Mouse (Mus musculus) embryo, embryonic 9.5 days (tissue): ENCODE data around the gene Stag2.

Experiments used
- DNase-seq: peaks from one replicate; pipeline ENCODE4 v3.0.0-alpha.2; 2017; ENCODE audit errors: extremely low spot score

Stag2 gene

DNA sequence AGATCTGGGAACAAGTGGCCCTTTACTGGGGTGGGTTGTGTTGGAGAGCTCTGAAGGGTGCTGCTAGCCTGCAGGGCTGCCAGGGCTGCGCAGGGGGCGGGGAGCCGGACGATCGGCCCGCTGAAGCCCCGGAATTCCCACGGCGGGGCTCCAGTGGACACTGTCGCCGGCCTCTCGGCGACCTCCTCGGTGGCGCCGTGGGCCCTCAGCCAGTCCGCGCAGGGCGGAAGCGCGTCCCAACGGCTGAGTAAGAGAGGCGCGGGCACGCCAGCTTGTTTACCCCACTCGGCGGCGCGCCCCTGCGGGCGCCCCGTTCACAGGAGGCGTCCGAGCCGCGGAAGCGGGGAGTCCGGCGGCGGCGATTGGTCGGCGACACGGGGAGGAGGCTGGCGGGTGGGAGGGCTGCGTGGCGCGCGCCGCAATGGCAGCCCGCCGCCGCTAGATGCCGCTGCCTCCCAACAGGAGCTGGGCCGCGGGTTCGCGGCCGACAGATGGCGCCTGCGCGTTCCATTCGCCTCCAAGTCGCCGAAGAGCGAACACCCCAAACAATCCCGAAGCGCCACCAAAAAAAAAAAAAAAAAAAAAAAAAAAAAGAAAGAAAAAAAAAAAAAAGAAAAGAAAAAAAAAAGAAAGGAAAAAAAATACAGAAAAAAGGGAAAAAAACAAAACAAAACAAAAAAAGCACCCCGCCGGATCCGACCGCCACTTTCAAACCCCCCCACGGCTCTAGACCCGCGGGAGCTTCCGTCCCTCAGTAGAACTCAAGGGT is at the start of gene Stag2:
Gene Stag2 (plus strand): TSS at position 530 of the 769 bp plus-strand sequence.
- DNase-seq = peak; percentile 86

DNA sequence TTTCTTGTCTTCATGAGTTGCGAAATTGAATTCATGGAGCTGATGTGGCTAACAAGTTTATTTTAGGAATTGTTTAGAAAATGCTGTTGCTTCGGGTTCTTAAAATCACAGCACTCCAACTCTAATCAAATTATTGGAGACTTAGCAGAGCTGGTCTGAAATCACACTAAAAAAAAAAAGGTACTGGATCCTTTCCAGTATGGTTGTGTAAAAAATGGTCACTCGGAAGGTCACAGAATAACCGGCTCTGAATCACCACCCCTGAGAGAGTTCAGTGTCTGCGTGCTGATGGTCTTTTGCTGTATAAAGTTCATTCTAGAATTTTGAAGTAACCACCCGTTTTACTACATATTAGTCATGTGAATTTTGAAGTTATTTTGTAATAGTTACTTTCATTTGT is 42.0 kb upstream of the Stag2 start:
- no peak for DNase-seq

DNA sequence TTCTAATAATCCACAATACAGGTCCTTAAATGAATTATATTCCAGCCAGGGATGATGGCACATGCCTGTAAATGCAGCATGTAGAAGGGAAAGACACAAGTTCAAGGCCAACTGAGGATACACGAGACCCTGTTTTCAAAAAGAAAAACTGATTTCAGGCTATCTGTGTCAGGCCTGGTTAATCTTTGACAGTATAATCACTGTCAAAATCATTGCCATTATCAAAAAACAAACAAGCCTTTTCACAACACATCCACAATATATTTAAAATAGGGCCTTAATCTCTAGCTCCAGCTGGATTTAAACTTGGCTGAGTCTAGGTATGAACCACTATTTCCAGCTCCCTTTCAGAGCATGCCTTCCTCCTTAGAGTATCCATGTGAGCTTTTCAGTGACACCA is 38.5 kb upstream of the Stag2 start:
- no peak for DNase-seq

DNA sequence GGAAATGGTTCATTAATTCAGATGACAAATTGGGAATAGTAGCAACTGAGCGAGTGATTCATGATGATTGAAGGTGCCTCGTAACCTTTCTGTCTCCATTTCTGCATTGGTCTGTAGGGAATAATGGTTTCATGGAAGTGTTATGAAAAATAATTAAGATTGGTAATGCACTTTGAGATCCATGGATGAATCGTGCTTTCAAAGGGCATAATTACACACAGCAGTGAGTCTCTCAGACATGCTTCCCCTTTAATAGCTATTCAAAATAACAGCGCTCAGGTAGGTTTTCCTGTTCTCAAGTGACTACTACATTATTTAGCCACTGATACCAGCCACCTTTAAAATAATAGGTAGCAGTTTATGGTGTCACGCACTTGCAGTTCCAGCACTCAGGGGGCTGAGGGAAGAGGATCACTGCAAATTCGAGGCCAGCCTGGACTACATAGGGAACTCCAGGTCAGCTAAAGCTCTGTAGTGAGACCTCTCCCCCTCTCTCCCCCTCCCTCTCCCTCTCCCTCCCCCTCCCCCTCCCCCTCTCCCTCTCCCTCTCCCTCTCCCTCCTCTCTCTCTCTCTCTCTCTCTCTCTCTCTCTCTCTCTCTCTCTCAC is 29.6 kb upstream of the Stag2 start:
- no peak for DNase-seq

DNA sequence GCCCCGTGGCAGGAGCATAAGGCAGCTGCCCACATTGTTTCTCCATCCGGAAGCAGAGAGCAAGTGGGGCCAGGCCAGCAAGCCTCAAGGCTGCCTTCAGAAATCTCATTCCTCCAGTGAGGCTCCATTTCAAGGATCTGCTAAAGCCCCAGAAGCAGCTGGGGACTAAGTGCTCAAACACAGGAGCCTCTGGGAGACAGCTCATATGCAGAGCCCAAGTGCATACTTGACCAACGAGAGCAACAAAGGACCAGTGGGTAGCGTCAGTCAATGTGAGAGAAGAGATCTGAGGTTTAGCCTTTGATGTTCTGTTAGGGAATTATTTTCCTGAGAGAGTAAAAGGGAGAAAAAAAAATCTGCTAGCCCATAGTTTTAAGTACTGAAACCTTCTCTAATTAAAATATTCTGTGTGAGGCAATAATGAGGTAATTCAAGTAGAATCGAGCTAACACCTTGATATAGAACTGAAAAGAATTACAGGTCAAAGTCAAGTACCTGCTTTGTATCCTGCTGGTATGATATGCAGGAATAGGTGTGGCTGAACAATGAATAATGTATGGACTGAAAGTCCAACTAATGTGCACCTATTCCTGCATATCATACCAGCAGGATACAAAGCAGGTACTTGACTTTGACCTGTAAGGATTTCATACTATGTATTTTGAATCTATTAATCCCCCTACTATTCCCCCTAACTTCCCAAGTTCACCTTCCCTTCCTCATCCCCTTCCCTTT is 24.0 kb upstream of the Stag2 start:
- DNase-seq = no peak

DNA sequence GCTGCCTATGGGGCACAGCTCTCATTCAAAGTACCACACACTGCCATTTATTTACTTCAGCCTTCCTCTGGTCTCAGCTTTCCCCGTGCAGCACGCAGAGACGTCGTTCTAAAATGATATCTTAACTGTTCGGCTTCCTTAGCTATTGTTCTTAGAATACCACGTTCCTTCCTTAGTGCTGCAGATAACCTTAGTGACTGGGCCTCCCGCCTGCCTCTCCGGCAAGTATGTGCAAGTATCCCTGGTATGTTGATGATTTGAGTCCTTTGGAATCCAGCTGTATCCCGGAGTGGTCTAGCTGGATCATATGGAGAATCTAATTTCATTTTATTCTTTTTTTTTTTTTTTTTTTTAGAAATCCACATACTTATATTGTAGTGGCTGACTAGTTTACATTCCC is 9.2 kb upstream of the Stag2 start:
- peak; percentile 7 for DNase-seq

DNA sequence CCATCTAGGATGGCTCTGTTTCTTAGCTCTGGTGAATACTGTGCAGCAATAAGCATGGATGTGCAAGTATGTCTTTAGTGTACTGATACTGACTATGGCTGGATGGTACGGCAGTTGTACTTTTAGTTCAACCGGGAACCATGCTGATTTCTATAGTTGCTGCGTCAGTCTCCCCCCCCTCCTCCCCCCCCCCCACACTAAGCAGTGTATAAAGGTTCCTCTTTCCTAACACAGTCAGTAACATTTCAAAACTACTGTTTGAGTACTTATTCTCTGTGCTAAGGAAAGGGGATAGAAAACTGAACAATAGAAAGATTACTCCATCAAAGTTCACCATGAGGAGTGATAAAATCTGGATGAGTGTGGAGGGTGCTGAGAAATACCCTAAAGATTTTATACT is 6.5 kb upstream of the Stag2 start:
- DNase-seq = no peak

DNA sequence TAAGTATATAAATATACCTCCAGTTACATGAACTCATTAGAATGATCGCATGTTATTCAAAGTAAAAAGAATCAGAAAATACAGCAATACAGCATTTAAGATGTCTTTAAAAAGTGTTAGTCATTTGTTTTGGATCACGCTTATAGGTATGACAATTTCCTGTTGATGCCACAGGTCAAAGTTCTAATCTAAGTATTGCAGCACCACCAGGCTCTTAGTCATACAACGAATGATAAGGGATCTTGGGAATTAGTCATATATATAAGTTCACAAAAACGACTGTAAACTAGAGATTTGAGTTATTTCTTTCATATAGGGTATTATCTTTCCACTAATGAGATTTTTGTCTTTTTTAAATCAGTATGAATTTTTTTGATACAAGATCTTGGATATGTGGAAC is 5.1 kb upstream of the Stag2 start:
- no peak for DNase-seq

DNA sequence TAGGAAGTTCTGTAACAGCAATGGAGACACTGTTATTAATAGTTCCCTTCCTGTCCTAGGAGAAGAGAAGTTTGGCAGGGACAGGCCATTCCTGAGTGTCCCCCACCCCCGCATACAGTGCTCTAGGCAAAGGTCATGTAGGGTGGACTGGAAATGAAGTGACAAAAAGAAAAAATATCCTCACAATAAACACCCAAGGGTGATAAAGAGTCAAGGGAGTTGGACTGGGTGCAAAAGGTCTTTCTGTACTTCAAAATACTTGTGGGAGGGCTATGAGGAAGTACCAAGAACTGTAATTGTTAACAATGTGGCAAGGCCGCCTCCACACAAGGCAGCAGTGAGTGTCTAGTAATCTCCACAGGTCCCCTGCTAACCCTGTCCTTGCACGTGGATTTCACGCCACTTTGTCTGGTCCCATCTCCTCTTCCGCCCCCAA is 1.1 kb upstream of the Stag2 start:
- peak; percentile 1 for DNase-seq

DNA sequence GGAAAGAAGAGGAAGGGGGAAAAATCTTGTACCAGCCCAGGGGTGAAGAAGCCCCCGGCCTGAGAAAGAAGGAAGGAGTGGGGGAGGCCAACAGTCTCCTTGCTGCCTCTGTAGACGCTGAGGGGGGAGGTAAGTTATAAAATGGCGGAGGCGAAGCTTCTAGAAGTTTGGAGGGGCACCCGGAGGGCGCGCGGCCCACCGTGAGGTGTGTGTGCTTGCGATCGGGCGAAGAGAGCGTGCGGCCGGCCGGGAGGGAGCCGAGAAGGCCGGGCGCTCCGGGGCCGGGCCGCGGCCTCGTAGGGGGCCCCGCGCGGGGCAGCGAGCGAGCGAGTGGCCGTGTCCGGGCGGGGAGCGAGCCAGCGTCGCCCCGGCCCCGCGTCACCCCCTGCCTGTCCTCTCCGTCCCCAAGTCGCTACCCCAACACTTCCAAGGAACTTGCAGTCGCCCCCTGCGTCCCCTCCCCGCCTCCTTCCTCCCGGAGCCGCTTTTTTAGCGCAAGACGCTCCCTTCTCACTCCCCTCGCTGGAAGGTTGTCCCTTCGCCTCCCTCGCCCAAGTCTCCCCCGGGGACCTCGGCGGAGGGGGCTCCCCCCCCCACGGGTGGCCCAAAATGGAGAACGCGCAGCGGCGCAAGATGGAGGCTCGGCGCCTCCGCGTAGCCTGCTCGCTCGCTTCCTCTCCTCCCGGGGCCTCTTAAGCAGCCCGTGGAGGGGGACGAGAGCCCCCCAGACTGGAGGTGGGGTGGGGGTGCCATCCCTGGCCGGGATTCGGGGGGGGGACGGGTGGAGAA is 634 bp downstream of the Stag2 start:
- DNase-seq = peak; percentile 27

DNA sequence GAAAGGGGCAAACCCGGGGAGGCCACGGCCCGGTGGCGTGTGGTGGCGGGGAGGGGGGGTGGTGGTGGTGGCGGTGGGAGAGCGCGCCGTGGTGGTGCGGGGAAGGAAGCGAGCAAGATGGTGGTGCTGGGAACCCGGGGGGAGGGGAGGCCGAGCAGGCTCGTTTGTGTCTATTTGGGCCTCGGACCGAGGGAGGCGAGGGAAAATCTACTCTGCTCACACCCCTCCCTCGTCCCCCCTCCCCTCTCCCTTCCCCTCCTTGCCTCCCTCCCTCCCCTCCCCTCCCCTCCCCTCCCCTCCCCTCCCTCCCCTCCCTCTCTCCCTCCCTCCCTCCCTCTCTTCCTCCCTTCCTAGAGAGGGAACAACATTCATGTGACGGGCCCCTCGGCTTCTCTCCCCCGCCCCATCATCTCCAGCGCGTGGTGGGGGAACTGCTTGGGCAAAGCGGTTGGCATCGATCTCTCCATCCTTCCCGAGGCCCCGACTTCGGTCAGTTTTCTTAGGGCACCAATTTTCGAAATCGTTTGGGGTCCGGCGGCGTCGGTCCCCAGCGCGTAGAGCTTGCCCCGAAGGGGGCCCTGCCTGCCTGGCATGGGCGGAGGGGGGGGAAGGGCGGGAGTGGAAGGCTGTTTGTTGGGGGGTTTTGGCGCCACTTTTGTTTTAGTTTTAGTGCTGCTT is 1.4 kb downstream of the Stag2 start:
- DNase-seq = peak; percentile 83

DNA sequence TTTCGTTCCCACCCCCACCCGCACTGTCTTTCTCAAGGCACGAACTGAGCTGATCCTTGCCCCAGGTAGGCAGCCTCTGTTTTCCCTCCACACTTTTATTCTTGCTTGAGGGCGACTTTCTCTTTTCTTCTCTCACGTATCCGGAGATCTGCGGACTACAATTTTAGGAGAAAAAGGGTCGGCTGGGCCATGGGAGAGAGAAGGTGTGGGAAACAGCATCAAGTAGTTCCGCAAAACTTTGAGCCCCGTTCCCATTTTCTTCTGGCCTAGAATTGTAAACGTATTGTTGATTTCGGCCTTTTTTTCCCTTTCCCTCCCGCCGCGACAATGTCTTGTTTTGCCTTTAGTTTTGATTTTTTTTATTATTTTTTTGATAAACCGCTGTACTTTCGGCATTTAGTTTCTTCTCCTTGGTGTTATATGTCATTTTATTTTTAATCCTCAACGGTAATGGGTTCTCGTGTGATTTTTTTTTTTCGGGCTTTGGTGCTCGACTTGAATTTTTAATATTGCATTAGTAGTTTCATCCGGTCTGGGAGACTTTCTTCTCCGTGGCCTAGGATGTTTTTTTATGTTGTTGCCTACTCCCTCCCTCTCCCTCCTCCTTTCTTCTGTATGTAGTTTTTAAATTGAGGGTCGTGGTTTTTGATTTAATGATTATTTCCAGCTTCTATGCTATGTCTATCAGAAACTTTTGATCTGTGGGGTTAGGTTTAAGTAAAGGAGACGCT is 2.1 kb downstream of the Stag2 start:
- peak; percentile 1 for DNase-seq

DNA sequence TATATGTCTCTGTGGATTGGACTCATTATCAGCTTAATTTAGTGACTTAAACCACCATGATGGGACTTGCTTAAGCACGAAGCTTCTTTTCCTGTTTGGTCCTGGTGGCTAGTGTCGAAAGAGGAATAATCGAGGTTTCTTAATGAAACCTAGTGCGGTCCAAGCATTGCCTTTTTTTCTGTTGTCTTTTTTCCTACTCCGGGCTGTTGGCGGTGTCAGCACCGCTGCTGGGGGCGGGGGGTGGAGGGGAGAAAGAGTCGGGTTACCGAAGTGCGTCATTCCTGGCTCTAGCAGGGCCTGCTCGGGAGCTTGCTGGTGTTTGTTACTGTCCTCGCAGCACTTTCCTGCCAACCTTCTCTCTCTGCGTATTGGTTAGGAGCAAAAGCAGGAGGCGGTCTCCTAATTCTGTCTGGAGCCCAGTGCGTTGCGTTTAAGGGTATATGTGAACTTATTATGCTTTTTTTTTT is 2.8 kb downstream of the Stag2 start:
- DNase-seq = peak; percentile 77

DNA sequence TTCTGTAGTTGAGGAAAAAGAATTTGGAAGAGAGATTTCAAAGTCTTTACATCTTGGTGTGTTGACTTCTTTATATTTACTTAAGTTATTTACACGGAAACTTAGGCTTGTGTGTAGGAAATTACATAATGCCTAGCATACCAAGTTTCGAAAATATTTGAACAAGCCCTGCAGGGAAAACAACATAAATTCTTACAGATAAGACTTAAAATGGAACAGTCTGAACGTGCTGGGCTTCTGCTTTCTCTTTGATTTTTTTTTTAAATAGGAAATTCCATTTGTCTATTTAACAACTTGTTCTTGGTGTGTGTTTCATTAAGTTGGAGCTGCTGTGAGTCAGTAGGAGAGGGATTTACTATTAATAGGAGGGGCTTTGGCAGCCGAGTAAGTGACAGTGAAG is 3.9 kb downstream of the Stag2 start:
- DNase-seq = no peak

DNA sequence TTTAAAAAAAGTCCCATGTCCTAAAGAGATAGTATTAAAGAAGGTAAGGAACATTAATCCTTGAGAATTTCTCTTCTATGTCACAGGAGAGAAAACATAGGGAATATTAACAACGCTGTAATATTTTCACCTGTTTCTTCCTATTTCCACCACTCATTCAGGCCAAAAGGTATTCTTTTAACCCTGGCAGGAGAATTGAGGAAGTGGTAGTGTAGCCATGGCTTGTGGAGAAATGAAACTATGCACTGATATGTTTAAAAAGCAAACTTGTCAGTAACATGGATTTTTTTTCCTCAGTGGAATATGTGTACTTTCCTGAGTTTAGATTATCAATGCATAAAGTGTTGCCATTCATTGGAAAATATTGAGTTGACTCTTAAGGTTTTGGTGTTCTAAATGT is 16.3 kb downstream of the Stag2 start:
- no peak for DNase-seq

DNA sequence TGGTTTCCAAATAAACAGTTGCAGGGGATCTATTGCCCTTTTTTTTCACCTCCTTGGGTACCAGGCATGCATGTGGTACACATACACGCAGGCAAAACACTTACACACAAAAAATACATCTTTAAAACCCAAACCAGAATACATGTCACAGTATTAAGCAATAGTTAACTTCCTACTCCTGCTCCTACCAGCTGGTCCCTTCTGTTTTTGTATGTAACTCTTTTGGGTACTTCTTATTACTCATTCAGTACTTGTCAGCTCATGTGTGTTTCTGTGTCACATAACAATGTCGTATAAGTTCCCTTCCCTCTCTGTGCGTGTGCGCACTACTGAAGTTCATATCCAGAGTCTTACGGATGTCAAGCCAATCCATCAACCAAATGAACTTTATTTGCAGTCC is 21.7 kb downstream of the Stag2 start:
- no peak for DNase-seq

DNA sequence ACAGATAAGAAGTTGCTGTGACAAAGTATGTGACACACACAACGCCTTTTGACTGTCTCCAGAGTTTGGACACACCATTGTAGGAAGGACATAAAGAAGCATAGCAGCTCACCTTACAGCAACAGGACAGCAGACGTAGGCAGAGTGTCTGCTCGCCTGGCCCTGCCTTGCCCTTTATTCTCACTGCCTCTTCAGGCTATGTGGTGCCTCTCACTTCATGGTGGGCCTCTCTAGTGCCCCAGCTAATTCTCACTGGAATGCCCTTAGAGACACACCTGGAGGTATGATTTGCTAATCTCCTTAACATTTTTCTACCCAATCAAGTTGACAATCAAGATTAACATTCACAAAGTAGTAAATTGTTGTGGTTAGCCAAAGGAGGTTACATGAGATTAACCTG is 38.5 kb downstream of the Stag2 start:
- DNase-seq = no peak

DNA sequence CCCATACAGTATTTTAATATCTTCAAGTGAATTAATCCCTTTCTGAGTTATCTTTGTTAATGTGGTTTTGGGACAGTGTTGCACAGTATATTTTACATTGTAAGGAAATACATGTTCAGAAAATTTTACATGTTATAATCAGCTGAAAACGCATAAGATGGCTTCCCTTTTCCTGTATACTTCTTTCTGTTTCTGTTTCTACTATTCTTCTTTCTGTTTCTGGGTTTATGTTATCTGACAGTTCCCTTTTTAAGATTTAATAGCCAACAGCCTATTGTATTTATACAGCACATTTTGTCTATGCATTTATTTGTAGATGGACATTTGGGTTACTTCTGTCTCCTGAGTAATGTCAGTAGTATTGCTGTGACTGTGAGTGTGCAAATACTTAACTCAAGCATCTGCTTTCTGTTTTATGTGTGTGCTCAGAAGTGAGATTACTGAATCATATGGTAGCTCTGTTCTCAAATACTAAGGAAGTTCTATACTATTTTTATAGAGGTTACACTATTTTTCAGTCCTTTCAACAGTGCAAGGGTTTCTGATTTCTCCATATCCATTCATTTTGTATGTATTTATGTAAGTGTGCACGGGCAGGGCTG is 39.8 kb downstream of the Stag2 start:
- DNase-seq = no peak

DNA sequence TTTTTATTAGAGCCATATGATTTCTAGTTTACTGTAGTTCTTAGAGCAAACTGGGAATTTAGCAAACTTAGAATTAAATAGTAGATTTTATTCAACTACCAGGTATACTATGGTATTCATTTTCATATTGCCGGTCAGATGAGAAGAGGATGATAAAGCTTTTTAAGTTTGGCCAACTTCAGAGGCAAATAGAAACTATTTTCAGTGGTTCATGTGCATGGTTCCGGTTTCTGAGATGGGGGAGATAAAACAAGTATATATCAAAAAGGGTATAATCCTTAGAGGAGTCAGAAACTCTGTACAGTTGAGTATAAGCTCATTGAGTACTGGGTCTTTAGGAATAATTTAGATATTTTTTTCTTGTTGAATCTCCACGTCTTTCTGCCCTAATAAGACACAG is 45.5 kb downstream of the Stag2 start:
- DNase-seq = no peak

DNA sequence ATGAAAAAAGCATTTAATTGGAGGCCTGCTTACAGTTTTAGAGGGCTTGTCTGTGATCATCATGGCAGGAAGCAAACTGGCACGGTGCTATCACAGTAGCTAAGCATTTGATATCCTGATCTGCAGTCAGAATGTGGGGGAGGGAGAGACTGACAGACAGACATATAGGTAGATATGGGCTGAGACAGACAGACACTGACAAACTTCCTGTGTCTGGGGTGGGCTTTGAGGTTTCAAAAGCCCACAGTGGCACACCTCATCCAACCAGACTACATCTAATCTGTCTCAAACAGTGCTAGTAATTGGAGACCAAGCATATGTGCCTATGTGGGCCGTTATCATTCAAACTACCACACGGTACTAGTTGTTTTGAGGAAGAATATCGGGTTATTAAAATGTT is 53.4 kb downstream of the Stag2 start:
- DNase-seq = no peak
